Mouse (Mus musculus): ENCODE measurements around the gene Bola1. TPM values are rescaled to one million over a fixed set of nuclear protein-coding genes. Genes with fewer than 3 reads are reported as not detected.

Gene Bola1
- polyA plus RNA-seq, 1 experiment from 2014 or later = 53.6 TPM

- Histone ChIP-seq H3K27ac (replicated peaks) (0 out of 2 replicates have a peak overlapping the region, but pooled peaks have one; percentile 8), H3K9me3 (ENCODE audit: control insufficient read depth, low read length) (no peaks in the 10 kb centered on the region), H3K4me2 (replicated peaks; ENCODE audit: low read depth) (peak overlapping the region; percentile 40), H3K9ac (ENCODE audit: low read length) (peak overlapping the region; percentile 2; the same call in 1 of the 2 replicates), H3K4me3 (ENCODE audit: low read depth, low read length) (peak overlapping the region; percentile 30), H3K27me3 (ENCODE audit: control insufficient read depth, insufficient read depth, low read length) (no peaks in the 10 kb centered on the region), H3K4me1 (replicated peaks; ENCODE audit: control insufficient read depth, insufficient read depth) (no peaks in the 10 kb centered on the region), H3K36me3 (ENCODE audit: control insufficient read depth, insufficient read depth, low read length) (no peaks in the 10 kb centered on the region)
- ATAC-seq (ENCODE audit: low FRiP score, low TSS enrichment) (no peak), DNase-seq (ENCODE audit: low spot score) (no peak)
- TF ChIP-seq EP300 (optimal IDR thresholded peaks at IDR 0.05) = no peak
- no peak for TF ChIP-seq CTCF (IDR thresholded peaks at IDR 0.05; ENCODE audit: low read depth)
- 21% methylated on average over 7 of the region's 7 CpGs for WGBS
Measured at GRCm38 (mm10) chr3:96237335-96237903, 17.9 kb upstream of the Bola1 start.

DNA sequence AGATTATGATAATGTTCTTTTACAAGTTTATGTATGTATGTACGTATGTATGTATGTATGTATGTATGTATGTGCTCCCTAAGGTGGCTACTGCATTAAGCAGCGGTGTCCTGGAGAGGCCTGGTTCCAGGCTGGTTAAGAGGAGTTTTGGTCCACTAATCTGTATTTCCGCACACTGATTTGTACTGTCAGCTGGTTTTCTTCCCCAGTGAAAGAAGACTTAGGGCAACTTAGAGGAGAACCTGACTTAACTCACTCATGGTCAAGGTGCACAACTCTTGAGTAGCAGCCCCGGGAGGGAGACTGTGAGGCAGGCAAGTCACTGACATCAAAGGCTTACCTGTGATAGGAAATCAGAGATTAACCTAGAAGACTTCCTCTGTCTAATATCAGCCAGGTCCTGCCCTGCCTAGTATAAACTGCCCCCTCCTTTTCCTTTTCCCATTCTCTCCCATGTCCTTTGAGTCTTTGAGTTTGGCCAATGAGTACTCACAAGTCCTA lies 17.4 kb upstream of the Bola1 start:
- Histone ChIP-seq H3K4me3 (ENCODE audit: low read depth, low read length) (peak overlapping the region; percentile 30; the same call in 1 of the 2 replicates), H3K9me3 (ENCODE audit: control insufficient read depth, low read length) (no peaks in the 10 kb centered on the region), H3K27me3 (ENCODE audit: control insufficient read depth, insufficient read depth, low read length) (no peaks in the 10 kb centered on the region), H3K9ac (ENCODE audit: low read length) (no peak overlapping the region), H3K4me2 (replicated peaks; ENCODE audit: low read depth) (peak overlapping the region; percentile 40), H3K27ac (replicated peaks) (no peak overlapping the region), H3K4me1 (replicated peaks; ENCODE audit: control insufficient read depth, insufficient read depth) (no peaks in the 10 kb centered on the region), H3K36me3 (ENCODE audit: control insufficient read depth, insufficient read depth, low read length) (no peaks in the 10 kb centered on the region)
- no peak for DNase-seq (ENCODE audit: low spot score)
- ATAC-seq (ENCODE audit: low FRiP score, low TSS enrichment) = no peak
- WGBS = 72% methylated on average over 4 of the region's 4 CpGs
- TF ChIP-seq CTCF (IDR thresholded peaks at IDR 0.05; ENCODE audit: low read depth) (no peak), EP300 (optimal IDR thresholded peaks at IDR 0.05) (no peak)

DNA sequence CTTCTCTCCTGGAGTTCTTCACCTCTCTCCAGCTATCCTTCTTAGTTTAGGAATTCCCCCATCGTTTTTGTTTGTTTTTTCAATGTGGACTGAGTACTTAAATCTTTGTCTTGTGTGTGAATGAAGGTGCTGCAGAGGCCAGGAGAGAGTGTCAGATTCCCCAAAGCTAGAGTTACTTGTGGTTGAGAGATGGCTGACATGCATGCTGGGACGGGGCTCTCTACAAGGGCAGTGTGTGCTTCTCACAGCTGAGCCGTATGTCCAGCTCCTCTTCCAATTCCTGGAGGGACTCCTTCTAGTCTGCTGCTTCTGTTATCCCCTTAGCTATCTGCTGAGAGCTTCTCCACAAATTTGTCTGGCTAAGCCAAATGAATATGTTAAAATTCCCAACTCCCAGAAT lies 16.3 kb upstream of the Bola1 start:
- DNase-seq (ENCODE audit: low spot score) (no peak), ATAC-seq (ENCODE audit: low FRiP score, low TSS enrichment) (no peak)
- 55% methylated on average over 3 of the region's 3 CpGs for WGBS
- no peak for TF ChIP-seq CTCF (IDR thresholded peaks at IDR 0.05; ENCODE audit: low read depth)
- H3K9ac ChIP-seq (ENCODE audit: low read length) = no peak overlapping the region
- no peak overlapping the region for H3K27ac ChIP-seq (replicated peaks)
- no peaks in the 10 kb centered on the region for H3K9me3 ChIP-seq (ENCODE audit: control insufficient read depth, low read length)
- H3K4me3 ChIP-seq (ENCODE audit: low read depth, low read length) = no peak overlapping the region
- H3K36me3 ChIP-seq (ENCODE audit: control insufficient read depth, insufficient read depth, low read length) = no peaks in the 10 kb centered on the region
- no peaks in the 10 kb centered on the region for H3K27me3 ChIP-seq (ENCODE audit: control insufficient read depth, insufficient read depth, low read length)
- H3K4me1 ChIP-seq (replicated peaks; ENCODE audit: control insufficient read depth, insufficient read depth) = no peaks in the 10 kb centered on the region
- no peak overlapping the region for H3K4me2 ChIP-seq (replicated peaks; ENCODE audit: low read depth)

DNA sequence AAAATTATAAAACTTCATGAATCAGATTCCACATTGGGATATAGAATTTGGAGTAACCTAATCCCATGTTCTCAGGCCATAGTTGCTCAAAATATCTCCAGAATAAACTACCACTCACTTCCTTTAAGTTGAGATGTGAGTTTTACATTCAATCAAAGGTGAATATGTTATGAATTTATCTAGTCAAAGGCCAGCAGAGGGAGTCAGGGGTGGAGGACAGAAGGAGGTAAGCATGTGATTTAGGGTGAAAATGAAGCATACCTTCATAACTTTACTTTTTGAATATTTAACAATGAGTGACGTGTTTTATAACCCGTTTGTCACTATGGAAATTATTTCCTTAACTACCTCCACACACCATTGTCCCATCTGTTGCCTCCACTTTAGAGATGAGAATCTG lies 15.4 kb upstream of the Bola1 start:
- Histone ChIP-seq H3K27me3 (ENCODE audit: control insufficient read depth, insufficient read depth, low read length) (no peaks in the 10 kb centered on the region), H3K4me2 (replicated peaks; ENCODE audit: low read depth) (no peak overlapping the region), H3K9me3 (ENCODE audit: control insufficient read depth, low read length) (no peaks in the 10 kb centered on the region), H3K27ac (replicated peaks) (no peak overlapping the region), H3K9ac (ENCODE audit: low read length) (no peak overlapping the region), H3K4me1 (replicated peaks; ENCODE audit: control insufficient read depth, insufficient read depth) (no peaks in the 10 kb centered on the region), H3K4me3 (ENCODE audit: low read depth, low read length) (no peak overlapping the region), H3K36me3 (ENCODE audit: control insufficient read depth, insufficient read depth, low read length) (no peaks in the 10 kb centered on the region)
- no peak for DNase-seq (ENCODE audit: low spot score)
- TF ChIP-seq CTCF (IDR thresholded peaks at IDR 0.05; ENCODE audit: low read depth) (peak; percentile 13; the same call in 1 of the 2 replicates), EP300 (optimal IDR thresholded peaks at IDR 0.05) (no peak)
- 89% methylated on average over 2 of the region's 2 CpGs for WGBS
- no peak for ATAC-seq (ENCODE audit: low FRiP score, low TSS enrichment)

GRCm38 (mm10) chr3:96231758-96232120 lies 12.2 kb upstream of the Bola1 start:
- no peaks in the 10 kb centered on the region for H3K9me3 ChIP-seq (ENCODE audit: control insufficient read depth, low read length)
- no peak overlapping the region for H3K4me2 ChIP-seq (replicated peaks; ENCODE audit: low read depth)
- H3K9ac ChIP-seq (ENCODE audit: low read length) = no peak overlapping the region
- TF ChIP-seq CTCF (IDR thresholded peaks at IDR 0.05; ENCODE audit: low read depth) (no peak), EP300 (optimal IDR thresholded peaks at IDR 0.05) (no peak)
- H3K27ac ChIP-seq (replicated peaks) = no peak overlapping the region
- WGBS = 54% methylated on average over 2 of the region's 2 CpGs
- H3K4me3 ChIP-seq (ENCODE audit: low read depth, low read length) = no peak overlapping the region
- no peaks in the 10 kb centered on the region for H3K27me3 ChIP-seq (ENCODE audit: control insufficient read depth, insufficient read depth, low read length)
- H3K36me3 ChIP-seq (ENCODE audit: control insufficient read depth, insufficient read depth, low read length) = no peaks in the 10 kb centered on the region
- DNase-seq (ENCODE audit: low spot score) (no peak), ATAC-seq (ENCODE audit: low FRiP score, low TSS enrichment) (no peak)
- H3K4me1 ChIP-seq (replicated peaks; ENCODE audit: control insufficient read depth, insufficient read depth) = no peaks in the 10 kb centered on the region

- Histone ChIP-seq H3K4me2 (replicated peaks; ENCODE audit: low read depth) (no peak overlapping the region), H3K9me3 (ENCODE audit: control insufficient read depth, low read length) (no peaks in the 10 kb centered on the region), H3K27me3 (ENCODE audit: control insufficient read depth, insufficient read depth, low read length) (no peaks in the 10 kb centered on the region), H3K4me3 (ENCODE audit: low read depth, low read length) (no peak overlapping the region), H3K36me3 (ENCODE audit: control insufficient read depth, insufficient read depth, low read length) (no peaks in the 10 kb centered on the region), H3K27ac (replicated peaks) (no peak overlapping the region), H3K9ac (ENCODE audit: low read length) (no peak overlapping the region), H3K4me1 (replicated peaks; ENCODE audit: control insufficient read depth, insufficient read depth) (no peaks in the 10 kb centered on the region)
- WGBS = 74% methylated on average over 4 of the region's 4 CpGs
- DNase-seq (ENCODE audit: low spot score) (no peak), ATAC-seq (ENCODE audit: low FRiP score, low TSS enrichment) (no peak)
- no peak for TF ChIP-seq EP300 (optimal IDR thresholded peaks at IDR 0.05)
- no peak for TF ChIP-seq CTCF (IDR thresholded peaks at IDR 0.05; ENCODE audit: low read depth)
Measured at GRCm38 (mm10) chr3:96230910-96231757, 11.6 kb upstream of the Bola1 start.

All from stomach, postnatal 0 days (tissue).